Mouse (Mus musculus): ENCODE measurements around the gene Vps39. TPM values are rescaled to one million over a fixed set of nuclear protein-coding genes. Genes with fewer than 3 reads are reported as not detected.

Vps39 gene
- polyA plus RNA-seq, 1 experiment = 11.4 TPM

DNA sequence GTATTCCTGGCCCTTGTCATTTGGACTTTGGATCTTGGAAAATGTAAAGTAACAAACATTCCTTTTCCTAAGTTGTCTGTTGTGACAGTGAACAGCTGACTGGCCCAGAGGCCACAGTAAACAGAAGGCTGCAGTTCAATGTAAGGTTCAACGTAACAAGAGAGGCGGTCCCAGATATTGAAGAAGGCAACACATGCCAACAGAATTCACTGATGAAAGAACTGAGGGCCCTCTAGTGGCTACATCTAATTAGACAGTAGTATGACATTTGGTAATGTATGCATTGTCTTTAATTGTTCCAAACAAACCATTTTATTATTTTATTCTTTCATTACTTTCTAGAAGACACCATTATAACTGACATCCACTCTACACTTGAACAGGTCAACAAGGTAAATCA is 15.1 kb downstream of the Vps39 start:
- TF ChIP-seq CTCF (IDR thresholded peaks at IDR 0.05; ENCODE audit: control insufficient read depth, insufficient read depth, insufficient replicate concordance, low read depth, low read length) = no peak
- TF ChIP-seq POLR2A (IDR thresholded peaks at IDR 0.05; ENCODE audit: control insufficient read depth, low read depth, low read length) = no peak
- Histone ChIP-seq H3K4me1 (ENCODE audit: control insufficient read depth, insufficient read depth, low read length) (no peaks in the 10 kb centered on the region), H3K36me3 (ENCODE audit: control insufficient read depth, insufficient read depth, low read length) (peaks cover 3% of the 10 kb centered on the region; the same call in 1 of the 2 replicates), H3K27ac (ENCODE audit: control insufficient read depth, insufficient read depth, low read depth, low read length) (no peak overlapping the region), H3K4me3 (ENCODE audit: control insufficient read depth, low read depth, low read length) (no peak overlapping the region), H3K27me3 (ENCODE audit: control insufficient read depth, insufficient read depth, low read length) (no peaks in the 10 kb centered on the region)

DNA sequence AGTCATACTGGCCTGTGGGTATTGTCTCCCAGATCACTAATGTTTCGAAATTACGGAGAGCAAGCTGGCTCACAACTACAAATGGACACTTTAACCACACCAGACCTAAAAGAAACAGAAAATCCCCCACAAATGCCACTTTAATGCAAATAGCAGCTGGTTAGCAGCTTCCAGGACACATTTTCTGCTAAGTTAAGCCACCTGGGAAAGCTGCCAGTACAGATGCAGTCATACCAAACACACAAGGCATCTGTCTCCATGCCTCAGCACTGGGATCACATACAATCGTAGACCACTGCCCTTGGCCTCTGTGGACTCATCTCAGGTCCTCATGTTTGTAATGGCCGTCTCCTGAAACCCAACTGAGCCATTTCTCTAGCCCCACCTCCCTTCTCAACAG is 21.4 kb downstream of the Vps39 start:
- no peak overlapping the region for H3K4me3 ChIP-seq (ENCODE audit: control insufficient read depth, low read depth, low read length)
- no peak for TF ChIP-seq POLR2A (IDR thresholded peaks at IDR 0.05; ENCODE audit: control insufficient read depth, low read depth, low read length)
- no peak for TF ChIP-seq CTCF (IDR thresholded peaks at IDR 0.05; ENCODE audit: control insufficient read depth, insufficient read depth, insufficient replicate concordance, low read depth, low read length)
- no peak overlapping the region for H3K27ac ChIP-seq (ENCODE audit: control insufficient read depth, insufficient read depth, low read depth, low read length)
- no peaks in the 10 kb centered on the region for H3K4me1 ChIP-seq (ENCODE audit: control insufficient read depth, insufficient read depth, low read length)
- H3K27me3 ChIP-seq (ENCODE audit: control insufficient read depth, insufficient read depth, low read length) = no peaks in the 10 kb centered on the region
- no peaks in the 10 kb centered on the region for H3K36me3 ChIP-seq (ENCODE audit: control insufficient read depth, insufficient read depth, low read length)

DNA sequence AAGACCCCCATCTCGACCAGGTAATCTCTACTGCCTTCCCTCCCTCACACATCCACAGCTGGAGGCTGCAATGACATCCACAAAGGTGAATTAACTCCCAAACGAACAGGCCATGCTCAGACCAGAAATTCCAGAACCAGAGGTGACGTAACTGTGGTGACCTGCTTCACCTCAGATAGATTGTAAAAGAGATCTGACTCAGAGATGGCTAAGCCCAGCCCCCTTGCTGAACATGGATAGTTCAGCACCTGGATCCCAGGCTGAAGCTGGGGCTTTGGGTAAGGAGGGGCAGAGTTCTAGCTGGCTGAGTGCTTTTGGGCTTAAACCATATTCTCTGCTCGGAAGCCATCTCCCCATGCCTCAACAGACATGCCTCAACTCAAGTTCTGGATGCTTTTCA is 37.9 kb downstream of the Vps39 start:
- Histone ChIP-seq H3K4me1 (ENCODE audit: control insufficient read depth, insufficient read depth, low read length) (no peaks in the 10 kb centered on the region), H3K27ac (ENCODE audit: control insufficient read depth, insufficient read depth, low read depth, low read length) (no peak overlapping the region), H3K27me3 (ENCODE audit: control insufficient read depth, insufficient read depth, low read length) (no peaks in the 10 kb centered on the region), H3K4me3 (ENCODE audit: control insufficient read depth, low read depth, low read length) (no peak overlapping the region), H3K36me3 (ENCODE audit: control insufficient read depth, insufficient read depth, low read length) (no peaks in the 10 kb centered on the region)
- TF ChIP-seq CTCF (IDR thresholded peaks at IDR 0.05; ENCODE audit: control insufficient read depth, insufficient read depth, insufficient replicate concordance, low read depth, low read length) (no peak), POLR2A (IDR thresholded peaks at IDR 0.05; ENCODE audit: control insufficient read depth, low read depth, low read length) (no peak)

GRCm38 (mm10) chr2:120314487-120314886 is 38.5 kb downstream of the Vps39 start:
- no peaks in the 10 kb centered on the region for H3K27me3 ChIP-seq (ENCODE audit: control insufficient read depth, insufficient read depth, low read length)
- no peak overlapping the region for H3K4me3 ChIP-seq (ENCODE audit: control insufficient read depth, low read depth, low read length)
- no peak overlapping the region for H3K27ac ChIP-seq (ENCODE audit: control insufficient read depth, insufficient read depth, low read depth, low read length)
- TF ChIP-seq CTCF (IDR thresholded peaks at IDR 0.05; ENCODE audit: control insufficient read depth, insufficient read depth, insufficient replicate concordance, low read depth, low read length) (no peak), POLR2A (IDR thresholded peaks at IDR 0.05; ENCODE audit: control insufficient read depth, low read depth, low read length) (no peak)
- no peaks in the 10 kb centered on the region for H3K36me3 ChIP-seq (ENCODE audit: control insufficient read depth, insufficient read depth, low read length)
- H3K4me1 ChIP-seq (ENCODE audit: control insufficient read depth, insufficient read depth, low read length) = no peaks in the 10 kb centered on the region

DNA sequence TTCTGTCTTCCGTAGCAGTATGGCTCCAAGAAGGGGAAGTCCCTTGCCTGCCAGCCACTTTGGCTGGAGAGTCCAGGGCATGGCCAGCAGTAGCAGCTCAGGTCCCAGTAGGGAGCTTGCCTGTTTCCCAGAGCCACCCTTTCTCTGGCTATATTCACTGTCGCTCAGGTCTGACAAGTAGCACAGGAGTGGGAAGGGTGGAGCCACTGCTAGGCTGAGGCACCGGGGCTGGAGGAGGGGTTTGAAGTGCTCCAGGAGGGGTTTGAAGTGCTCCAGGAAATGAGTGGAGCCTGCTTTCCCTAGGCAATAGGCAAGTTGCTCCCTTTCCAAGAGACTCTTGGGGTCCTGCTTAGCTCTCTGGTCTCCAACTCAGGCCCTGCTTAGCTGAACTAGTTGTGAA is 39.0 kb downstream of the Vps39 start, which contains the start of gene Pla2g4f:
Gene Pla2g4f, minus strand, starts transcription at position 190 of the 400 bp plus-strand sequence.
- TF ChIP-seq CTCF (IDR thresholded peaks at IDR 0.05; ENCODE audit: control insufficient read depth, insufficient read depth, insufficient replicate concordance, low read depth, low read length) (no peak), POLR2A (IDR thresholded peaks at IDR 0.05; ENCODE audit: control insufficient read depth, low read depth, low read length) (no peak)
- Histone ChIP-seq H3K4me1 (ENCODE audit: control insufficient read depth, insufficient read depth, low read length) (peaks cover 2% of the 10 kb centered on the region; the same call in 1 of the 2 replicates), H3K27ac (ENCODE audit: control insufficient read depth, insufficient read depth, low read depth, low read length) (no peak within 1 kb of the TSS), H3K27me3 (ENCODE audit: control insufficient read depth, insufficient read depth, low read length) (no peaks in the 10 kb centered on the region), H3K4me3 (ENCODE audit: control insufficient read depth, low read depth, low read length) (no peak within 1 kb of the TSS), H3K36me3 (ENCODE audit: control insufficient read depth, insufficient read depth, low read length) (no peaks in the 10 kb centered on the region)

DNA sequence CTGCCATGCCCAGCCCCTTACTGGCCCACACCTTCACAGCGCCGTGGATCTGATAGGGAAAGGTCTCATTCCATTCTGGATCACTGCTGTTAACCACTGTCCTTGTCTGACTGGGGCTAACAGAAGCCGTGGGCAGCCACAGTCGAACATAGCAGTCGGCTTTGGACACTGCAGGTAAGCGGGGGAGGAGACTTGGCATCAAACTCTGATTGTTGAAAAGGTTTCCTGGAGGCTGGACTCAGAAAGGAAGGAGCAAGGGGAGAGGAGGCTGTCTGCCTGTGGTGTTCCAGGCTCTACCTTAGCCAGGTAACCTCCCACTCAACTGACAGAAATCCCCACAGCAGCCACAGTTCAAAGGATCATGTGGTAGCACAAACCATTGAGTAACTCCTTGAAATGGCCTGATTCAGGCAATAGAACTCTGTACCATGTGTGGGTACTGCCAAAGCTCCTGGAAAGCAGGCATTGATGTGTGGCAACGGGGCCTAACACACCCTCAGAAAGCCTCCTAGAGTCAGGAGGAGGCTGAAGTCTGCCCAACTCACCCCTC is 40.6 kb downstream of the Vps39 start:
- no peak overlapping the region for H3K4me3 ChIP-seq (ENCODE audit: control insufficient read depth, low read depth, low read length)
- no peak overlapping the region for H3K27ac ChIP-seq (ENCODE audit: control insufficient read depth, insufficient read depth, low read depth, low read length)
- no peaks in the 10 kb centered on the region for H3K36me3 ChIP-seq (ENCODE audit: control insufficient read depth, insufficient read depth, low read length)
- peaks cover 2% of the 10 kb centered on the region; the same call in 1 of the 2 replicates for H3K4me1 ChIP-seq (ENCODE audit: control insufficient read depth, insufficient read depth, low read length)
- TF ChIP-seq CTCF (IDR thresholded peaks at IDR 0.05; ENCODE audit: control insufficient read depth, insufficient read depth, insufficient replicate concordance, low read depth, low read length) = no peak
- no peak for TF ChIP-seq POLR2A (IDR thresholded peaks at IDR 0.05; ENCODE audit: control insufficient read depth, low read depth, low read length)
- H3K27me3 ChIP-seq (ENCODE audit: control insufficient read depth, insufficient read depth, low read length) = no peaks in the 10 kb centered on the region

DNA sequence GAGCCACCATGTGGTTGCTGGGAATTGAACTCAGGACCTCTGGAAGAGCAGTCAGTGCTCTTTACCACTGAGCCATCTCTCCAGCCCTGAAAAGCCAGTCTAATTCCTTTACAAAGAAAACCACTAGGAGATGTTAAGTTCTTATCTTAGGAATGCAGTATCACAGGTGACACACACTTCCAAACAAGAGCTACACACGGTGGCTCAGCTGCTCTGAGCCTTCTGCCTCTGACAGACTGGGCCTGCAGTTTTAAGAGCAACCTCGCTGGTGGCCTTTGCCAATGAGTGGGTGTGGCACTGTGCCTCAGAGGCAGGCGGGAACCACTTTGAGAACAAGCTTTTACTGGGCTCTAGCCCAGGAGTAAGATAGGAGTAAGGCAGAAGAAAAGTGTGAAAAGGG is 48.8 kb downstream of the Vps39 start:
- Histone ChIP-seq H3K27ac (ENCODE audit: control insufficient read depth, insufficient read depth, low read depth, low read length) (no peak overlapping the region), H3K27me3 (ENCODE audit: control insufficient read depth, insufficient read depth, low read length) (no peaks in the 10 kb centered on the region), H3K4me1 (ENCODE audit: control insufficient read depth, insufficient read depth, low read length) (peaks cover 3% of the 10 kb centered on the region; the same call in 1 of the 2 replicates), H3K4me3 (ENCODE audit: control insufficient read depth, low read depth, low read length) (no peak overlapping the region), H3K36me3 (ENCODE audit: control insufficient read depth, insufficient read depth, low read length) (no peaks in the 10 kb centered on the region)
- TF ChIP-seq POLR2A (IDR thresholded peaks at IDR 0.05; ENCODE audit: control insufficient read depth, low read depth, low read length) = no peak
- no peak for TF ChIP-seq CTCF (IDR thresholded peaks at IDR 0.05; ENCODE audit: control insufficient read depth, insufficient read depth, insufficient replicate concordance, low read depth, low read length)

All from testis, adult 2 months (tissue).